Mouse (Mus musculus): ENCODE data around the gene Spire2. TPM values are rescaled to one million over a fixed set of nuclear protein-coding genes. Genes with fewer than 3 reads are reported as not detected.

Gene Spire2
- not detected for total RNA-seq (2023)

DNA sequence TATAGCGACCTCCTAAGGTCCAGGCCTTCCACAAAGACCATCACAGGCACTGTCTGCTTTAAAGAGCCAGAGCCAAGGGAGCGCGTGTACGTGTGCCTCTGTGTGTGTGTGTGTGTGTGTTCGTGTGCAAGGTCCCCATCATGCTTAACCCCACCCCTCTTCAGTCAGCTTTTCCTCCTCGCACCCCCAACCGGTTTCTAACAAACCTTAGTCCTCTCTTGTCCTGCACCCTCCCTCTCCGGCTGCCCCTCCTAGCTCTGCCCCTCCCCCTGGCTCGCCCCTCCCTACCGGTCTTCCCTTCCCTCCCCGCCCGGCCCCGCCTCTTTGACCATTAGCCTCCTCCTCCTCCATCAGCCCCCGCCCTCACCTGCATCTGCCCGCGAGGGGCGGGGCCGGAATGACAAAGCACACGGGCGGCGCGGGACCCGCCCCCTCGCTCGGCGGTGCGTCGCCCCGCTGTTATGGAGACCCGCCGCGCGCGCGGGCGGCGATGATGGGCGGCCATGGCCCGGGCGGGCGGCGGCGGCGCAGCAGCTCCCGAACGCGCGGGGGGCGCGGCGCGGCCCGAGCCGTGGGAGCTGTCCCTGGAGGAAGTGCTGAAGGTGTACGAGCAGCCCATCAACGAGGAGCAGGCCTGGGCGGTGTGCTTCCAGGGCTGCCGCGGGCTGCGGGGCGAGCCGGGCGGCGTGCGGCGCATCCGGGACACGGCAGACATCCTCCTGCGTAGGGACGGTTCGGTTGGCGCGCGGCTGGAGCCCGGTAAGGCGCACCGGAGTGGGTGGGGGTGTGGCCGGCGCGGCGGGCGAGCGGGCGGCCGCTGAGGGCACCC, at the start of gene Spire2:
Gene Spire2, plus strand, starts transcription at position 452 of the 829 bp plus-strand sequence.

GRCm38 (mm10) chr8:123318467-123318911, 14.0 kb upstream of the Spire2 start, which contains the start of gene Fanca:
Gene Fanca (minus strand): TSS chr8:123318576.

GRCm38 (mm10) chr8:123373403-123374238, 41.1 kb downstream of the Spire2 start, which contains the start of gene Tcf25:
Gene Tcf25 (plus strand): TSS chr8:123373753.

DNA sequence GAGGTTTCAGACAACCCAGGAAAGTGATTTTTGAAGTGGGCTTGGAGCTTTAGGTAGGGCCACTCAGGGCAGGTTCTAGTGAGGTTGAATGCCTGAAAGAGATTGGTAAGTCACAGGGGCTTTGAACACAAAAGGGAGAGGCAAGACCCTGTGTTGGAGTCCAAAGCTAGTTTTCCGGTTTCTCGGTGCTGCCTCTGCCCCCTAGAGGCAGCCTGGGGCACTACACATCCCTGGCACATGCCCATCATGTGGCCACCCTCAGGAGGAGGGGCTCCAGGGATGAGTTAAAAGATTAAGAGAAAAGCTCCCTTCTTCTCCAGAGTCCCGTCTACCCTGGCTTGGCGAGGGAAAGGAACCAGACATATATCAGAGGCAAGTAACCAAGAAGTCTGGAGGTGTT, 74.3 kb downstream of the Spire2 start, which contains the start of gene Mc1r:
Gene Mc1r, plus strand, starts transcription at position 322 of the 400 bp plus-strand sequence.

GRCm38 (mm10) chr8:123411246-123411645, 78.7 kb downstream of the Spire2 start, which contains the start of gene Tubb3:
Gene Tubb3 (plus strand): TSS chr8:123411424.

Other genes with a start within 250 kb of the Spire2 start
- gene Rpl13, start 230.4 kb upstream of the Spire2 start, total RNA-seq (2023), result 2,109 TPM
- 0.85 TPM for gene Cpne7, start 215.3 kb upstream of the Spire2 start, total RNA-seq (2023)
- gene Sult5a1, start 174.4 kb upstream of the Spire2 start, total RNA-seq (2023), result not detected
- gene Dpep1, start 146.5 kb upstream of the Spire2 start, total RNA-seq (2023), result not detected
- 84.7 TPM for gene Chmp1a, start 120.0 kb upstream of the Spire2 start, total RNA-seq (2023)
- gene Spata33, start 119.9 kb upstream of the Spire2 start, total RNA-seq (2023), result not detected
- 36.5 TPM for gene Cdk10, start 107.9 kb upstream of the Spire2 start, total RNA-seq (2023)
- 11.0 TPM for gene Spata2l, start 96.5 kb upstream of the Spire2 start, total RNA-seq (2023)
- 25.1 TPM for gene Zfp276, start 78.5 kb upstream of the Spire2 start, total RNA-seq (2023)
- gene Vps9d1, start 78.4 kb upstream of the Spire2 start, total RNA-seq (2023), result 28.8 TPM
- gene Fanca, start 14.1 kb upstream of the Spire2 start, total RNA-seq (2023), result 10.6 TPM
- 247 TPM for gene Tcf25, start 41.0 kb downstream of the Spire2 start, total RNA-seq (2023)
- not detected for gene Mc1r, start 74.4 kb downstream of the Spire2 start, total RNA-seq (2023)
- gene Tubb3, start 78.7 kb downstream of the Spire2 start, total RNA-seq (2023), result 0.41 TPM
- gene Def8, start 90.8 kb downstream of the Spire2 start, total RNA-seq (2023), result 13.2 TPM
- gene Afg3l1, start 145.2 kb downstream of the Spire2 start, total RNA-seq (2023), result 46.9 TPM
- gene Dbndd1, start 182.8 kb downstream of the Spire2 start, total RNA-seq (2023), result not detected
- 3.1 TPM for gene Gas8, start 186.1 kb downstream of the Spire2 start, total RNA-seq (2023)